Mouse (Mus musculus): ENCODE measurements around the gene Mettl26.

Gene Mettl26

DNA sequence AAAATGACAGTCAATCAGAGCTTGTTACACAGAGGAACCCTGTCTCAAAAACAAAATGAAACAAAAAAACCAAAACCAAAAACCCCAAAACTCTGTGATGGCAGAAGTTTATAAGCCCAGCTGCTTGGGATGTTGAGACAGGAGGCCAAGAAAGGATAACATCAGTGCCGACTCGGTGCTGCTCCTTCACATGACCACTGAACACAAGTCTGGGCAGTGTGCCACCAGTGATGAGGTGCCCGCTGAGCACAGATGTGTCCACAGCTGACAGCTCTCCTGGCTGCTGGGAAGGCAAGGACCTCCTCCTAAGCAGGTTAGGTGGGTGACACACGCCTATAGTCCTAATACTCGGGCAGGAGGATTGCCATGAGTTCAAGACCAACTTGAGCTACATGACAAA lies 47.2 kb downstream of the Mettl26 start:
- peak; percentile 75 for DNase-seq (ENCODE audit: low read depth, low spot score)

DNA sequence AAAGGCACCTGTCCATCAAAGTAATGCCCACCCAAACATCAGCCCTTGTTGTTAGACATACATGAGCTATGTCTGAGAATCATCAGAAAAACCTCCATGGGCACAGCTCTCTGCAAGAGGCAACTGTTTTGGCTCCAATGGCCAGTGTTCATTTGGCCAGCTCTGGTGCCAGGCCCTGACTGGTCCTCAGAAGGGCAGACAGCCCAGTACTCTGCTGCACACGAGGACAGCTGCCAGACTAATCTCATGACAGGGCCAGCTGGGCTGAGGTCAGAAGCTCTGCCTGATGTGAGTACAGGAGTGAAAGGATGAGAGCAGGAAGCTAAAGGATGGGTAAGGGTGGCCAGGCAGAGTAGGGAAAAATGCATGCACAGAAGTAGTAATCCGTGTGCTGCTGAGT lies 50.5 kb downstream of the Mettl26 start:
- peak; percentile 20 for DNase-seq (ENCODE audit: low read depth, low spot score)
